Mouse (Mus musculus) G1E (cell line): ENCODE measurements around the gene Il15.
A peak's percentile ranks its signal among the peaks of the same experiment; 100 is the strongest.

Experiments
- CTCF ChIP-seq: IDR thresholded peaks from 2 replicates; pipeline ENCODE4 v1.5.1; 2012; ENCODE audit warnings: low read depth, low read length, inconsistent platforms, mixed read lengths
- GATA1 ChIP-seq: IDR thresholded peaks from 2 replicates; pipeline ENCODE4 v1.6.1; 2012; ENCODE audit warnings: borderline replicate concordance, low read length, inconsistent platforms, mixed read lengths
- POLR2AphosphoS5 ChIP-seq: IDR thresholded peaks from 2 replicates; pipeline ENCODE4 v1.6.1; 2012; ENCODE audit warnings: low read depth, low read length, inconsistent platforms; ENCODE audit not compliant: insufficient replicate concordance
- TAL1 ChIP-seq: conservative IDR thresholded peaks from 2 replicates; pipeline ENCODE4 v1.6.1; 2012; ENCODE audit warnings: low read depth, low read length, inconsistent platforms, mixed read lengths

DNA sequence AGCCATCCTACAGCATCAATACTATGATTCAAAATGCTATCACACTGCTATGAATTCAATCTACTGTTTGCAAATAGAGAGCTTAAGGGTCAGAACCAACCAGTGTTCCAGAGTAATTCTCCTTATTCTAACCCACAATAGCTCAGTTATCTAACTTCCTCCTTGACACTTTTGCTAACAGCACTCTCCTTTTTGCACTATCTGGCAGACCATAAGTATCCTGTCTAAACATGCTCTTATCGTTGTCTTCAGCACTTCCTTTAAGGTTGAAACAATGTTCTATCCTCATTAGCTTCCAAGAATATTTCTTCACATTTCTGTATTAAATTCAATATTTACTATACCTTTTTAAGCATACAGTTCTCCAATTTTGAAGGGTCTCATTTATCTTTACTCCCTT lies 15.4 kb downstream of the Il15 start:
- no peak for TF ChIP-seq CTCF
- peak; percentile 82 for TF ChIP-seq TAL1
- no peak for TF ChIP-seq POLR2AphosphoS5
- no peak for TF ChIP-seq GATA1
